Mouse (Mus musculus): Measurements from ENCODE around the gene Wdfy1. TPM values are rescaled to one million over a fixed set of nuclear protein-coding genes. Genes with fewer than 3 reads are reported as not detected.
A peak's percentile ranks its signal among the peaks of the same experiment; 100 is the strongest.

Gene Wdfy1
- total RNA-seq (2021) = 10 to 100 TPM; 37.7 to 42.9 TPM

DNA sequence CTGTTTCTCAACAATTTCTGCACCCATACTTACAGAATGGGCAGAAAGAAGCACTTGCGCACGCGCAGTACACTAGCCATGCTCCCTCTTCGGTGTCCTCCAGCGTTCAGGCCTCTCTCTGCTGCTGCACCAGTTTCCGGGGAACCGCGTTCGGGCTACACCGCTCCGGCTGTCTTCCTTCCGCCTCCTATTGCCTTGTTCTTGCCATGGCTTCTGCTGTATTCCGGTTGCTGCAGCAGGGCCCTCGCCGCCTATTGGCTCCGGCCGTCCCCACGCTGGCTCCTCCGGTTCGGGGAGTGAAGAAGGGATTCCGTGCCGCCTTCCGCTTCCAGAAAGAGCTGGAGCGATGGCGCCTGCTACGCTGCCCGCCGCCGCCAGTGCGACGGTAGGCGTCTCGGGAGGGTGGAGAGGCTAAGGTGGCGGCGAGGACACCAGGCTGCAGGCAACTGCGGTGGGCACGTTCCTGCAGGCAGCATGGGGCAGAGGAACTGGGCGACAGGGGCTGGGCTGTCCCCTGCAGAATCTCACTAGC, at the start of gene Wdfy1, which contains the start of gene Mrpl44:
Wdfy1 (minus strand) TSS at position 217 of the 532 bp plus-strand sequence.
Mrpl44 (plus strand) TSS at position 92 of the 532 bp plus-strand sequence.
- intact Hi-C loops (cut with DNase I) = no loop called here

DNA sequence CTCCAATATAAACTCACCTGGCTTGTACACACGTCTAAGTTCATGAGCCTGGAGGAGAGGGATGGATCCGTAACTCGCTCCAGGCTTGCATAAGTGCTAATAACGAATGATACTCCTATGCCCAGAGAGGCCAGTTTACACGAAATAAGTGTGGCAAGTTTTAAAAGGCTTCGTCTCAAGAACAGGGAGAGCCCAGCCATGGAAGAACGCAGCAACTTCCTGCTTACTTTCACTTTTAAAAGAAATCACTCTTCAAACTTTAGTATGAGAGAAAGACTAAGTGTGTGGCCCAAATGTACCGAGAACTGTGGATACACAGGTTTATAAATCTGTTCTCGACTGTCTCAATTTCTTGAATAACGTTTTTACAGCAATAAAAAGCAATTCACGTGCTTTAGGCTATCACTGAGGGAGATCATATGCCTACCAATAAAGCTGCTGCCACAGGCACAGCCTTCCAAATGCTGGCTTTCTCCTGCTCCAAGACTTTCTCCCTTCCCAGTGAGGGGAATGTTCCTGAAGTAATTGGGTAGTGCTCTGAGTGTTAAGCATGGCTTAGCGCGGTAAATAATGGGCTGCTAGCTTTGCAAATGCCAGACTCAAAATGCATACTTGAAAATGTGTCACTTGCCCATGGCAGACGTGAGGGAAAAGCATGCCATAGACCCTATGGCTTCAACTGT, 48.1 kb upstream of the Wdfy1 start:
- intact Hi-C loops (cut with DNase I) = no loop called here
- peak in 1 of 2 experiments; percentile 27 for DNase-seq (ENCODE audit: low spot score in 2 of 2)

More for the DNA sequence above, at the start of gene Wdfy1, which contains the start of gene Mrpl44:
- peak; percentile 99 for DNase-seq (ENCODE audit: low spot score in 2 of 2)

DNA sequence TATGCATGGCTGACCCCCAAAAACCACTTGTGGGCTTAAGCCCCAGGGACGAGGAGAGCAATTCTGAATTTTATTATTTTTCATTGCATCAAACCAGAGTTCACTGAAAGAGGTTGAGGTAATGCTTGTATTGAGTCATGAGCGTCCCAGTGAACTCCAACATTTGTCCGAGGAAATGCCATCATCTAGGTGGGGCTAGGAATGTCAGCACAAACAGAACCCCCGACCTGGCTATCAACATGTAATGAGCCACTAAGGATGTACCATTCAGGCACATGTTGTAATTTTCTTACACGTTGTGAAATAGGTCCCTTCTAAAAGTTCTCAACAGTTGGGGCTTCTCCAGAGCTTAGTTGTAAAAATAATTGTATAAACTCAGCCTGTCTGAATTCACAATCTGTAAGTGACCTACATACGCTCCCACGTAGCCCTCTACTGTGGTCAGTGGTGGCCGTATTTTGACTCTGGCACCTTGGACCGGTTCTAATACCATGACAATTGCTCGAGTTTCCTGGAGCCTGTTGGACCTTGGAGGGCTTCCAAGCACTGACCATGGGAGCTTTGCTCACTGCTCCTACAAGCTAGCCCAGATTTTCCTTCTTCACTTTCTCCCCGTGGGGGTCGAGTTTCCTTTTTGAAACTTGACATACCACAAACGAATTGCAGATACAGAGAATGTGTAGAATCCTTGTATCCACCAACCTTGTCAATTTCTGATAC, 47.0 kb upstream of the Wdfy1 start:
- intact Hi-C loops (cut with DNase I) = no loop called here
- DNase-seq (ENCODE audit: low spot score in 2 of 2) = peak; percentile 23 to 31

DNA sequence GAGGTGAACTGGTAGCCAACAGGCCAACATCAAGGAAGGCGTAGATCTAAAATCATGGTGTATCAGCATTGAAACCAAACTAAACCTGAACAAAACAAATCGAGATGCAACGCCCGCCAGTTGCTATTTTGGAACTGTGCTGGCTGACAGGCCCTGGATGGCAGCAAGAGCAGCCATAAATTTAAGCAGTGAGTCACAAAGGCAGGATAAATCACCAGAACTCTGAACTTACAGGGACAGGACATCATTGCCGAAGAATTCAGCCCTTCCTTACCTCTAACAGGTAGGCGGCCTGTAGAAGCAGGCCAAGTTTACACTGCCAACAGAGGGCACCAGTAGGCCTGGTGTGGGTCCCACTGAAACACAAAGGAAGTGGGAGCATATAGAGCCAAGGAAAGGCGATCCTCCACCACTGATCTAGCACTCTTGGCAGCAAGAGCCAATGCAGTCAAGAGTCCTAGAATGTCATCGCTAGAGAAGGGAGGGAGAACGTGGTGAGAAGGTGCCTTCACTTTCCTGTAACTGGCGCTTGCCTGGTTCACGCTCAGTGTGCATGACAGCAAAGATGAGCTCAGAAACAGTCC, 43.4 kb upstream of the Wdfy1 start:
- intact Hi-C loops (cut with DNase I) = no loop called here
- peak in 1 of 2 experiments; percentile 22 for DNase-seq (ENCODE audit: low spot score in 2 of 2)

DNA sequence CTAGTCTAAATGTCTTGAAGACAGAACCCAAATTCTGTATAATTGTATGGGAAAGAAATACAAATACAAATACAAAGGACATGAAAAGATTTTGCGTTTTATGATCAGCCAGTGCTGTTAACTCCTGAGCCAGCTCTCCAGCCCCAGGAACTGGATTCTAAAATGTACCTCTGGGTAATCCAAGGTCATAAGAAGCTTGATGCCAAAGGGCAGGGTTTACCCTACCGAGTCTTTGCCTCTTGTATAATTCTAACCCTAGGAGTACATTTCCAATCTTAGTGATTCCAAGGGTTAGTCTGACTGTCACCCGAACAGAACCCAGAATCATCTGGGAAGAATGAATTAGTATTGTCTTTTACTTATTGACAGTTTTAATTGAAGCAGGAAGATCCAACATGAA, 39.5 kb upstream of the Wdfy1 start:
- intact Hi-C loops (cut with DNase I) = no loop called here
- DNase-seq (ENCODE audit: low spot score in 2 of 2) = no peak

DNA sequence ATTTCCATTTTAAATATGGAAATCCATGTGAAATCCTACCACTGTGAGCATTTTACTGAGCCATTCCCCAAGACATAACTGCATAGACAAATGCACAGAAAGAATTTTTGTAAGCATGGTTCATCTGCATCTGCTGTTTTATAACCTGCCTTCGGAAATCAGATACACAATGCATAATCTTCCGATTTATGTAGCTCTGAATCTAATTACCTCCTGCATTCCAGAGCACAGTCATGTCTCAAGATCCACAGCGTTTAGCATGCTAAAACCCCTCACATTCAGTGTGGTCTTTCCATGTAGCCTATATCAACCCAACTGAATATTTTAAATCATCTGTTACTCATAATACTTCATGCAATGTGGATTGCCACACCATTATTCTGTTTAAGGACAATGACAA, 33.5 kb upstream of the Wdfy1 start:
- intact Hi-C loops (cut with DNase I) = no loop called here
- no peak for DNase-seq (ENCODE audit: low spot score in 2 of 2)

DNA sequence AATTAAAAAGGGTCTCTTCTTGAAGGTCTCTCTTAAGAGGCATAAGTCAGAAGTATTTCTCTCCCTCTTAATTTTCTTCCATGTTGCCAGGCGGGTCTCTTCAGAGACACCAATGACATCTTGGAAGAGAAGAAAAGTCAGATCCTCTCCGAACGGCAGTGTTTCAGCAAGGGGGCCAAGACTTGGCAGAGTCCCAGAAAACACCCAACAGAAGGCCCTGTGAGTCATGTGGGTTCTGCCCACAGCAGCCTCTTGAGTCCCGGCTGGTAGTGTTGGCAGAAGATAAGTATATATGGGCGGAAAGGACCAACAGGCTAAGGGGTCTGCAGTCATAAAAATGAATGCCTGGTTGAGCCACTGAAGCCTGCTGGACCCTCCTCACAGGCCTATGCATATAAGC, 30.9 kb upstream of the Wdfy1 start:
- intact Hi-C loops (cut with DNase I) = no loop called here
- peak in 1 of 2 experiments; percentile 33 for DNase-seq (ENCODE audit: low spot score in 2 of 2)

DNA sequence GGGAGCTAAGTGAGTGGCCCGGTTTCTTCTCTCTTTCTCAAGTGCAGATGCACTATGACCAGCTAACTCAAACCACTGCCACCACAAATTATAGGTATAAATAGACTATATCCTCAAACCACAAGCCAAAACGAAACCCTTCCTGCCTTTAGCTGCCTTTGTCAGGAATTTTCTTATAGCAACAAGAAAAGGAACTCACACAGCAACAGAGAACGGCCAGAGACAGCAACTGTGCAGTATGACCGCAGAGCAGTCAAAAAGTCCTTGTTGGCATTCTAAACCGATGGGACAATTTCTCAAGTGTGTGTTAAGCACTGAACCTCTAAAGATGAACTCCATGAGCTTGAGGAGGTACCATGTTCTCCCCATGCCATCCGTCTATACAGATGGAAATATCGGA, 27.7 kb upstream of the Wdfy1 start:
- DNase-seq (ENCODE audit: low spot score in 2 of 2) = no peak
- intact Hi-C loops (cut with DNase I) = no loop called here

DNA sequence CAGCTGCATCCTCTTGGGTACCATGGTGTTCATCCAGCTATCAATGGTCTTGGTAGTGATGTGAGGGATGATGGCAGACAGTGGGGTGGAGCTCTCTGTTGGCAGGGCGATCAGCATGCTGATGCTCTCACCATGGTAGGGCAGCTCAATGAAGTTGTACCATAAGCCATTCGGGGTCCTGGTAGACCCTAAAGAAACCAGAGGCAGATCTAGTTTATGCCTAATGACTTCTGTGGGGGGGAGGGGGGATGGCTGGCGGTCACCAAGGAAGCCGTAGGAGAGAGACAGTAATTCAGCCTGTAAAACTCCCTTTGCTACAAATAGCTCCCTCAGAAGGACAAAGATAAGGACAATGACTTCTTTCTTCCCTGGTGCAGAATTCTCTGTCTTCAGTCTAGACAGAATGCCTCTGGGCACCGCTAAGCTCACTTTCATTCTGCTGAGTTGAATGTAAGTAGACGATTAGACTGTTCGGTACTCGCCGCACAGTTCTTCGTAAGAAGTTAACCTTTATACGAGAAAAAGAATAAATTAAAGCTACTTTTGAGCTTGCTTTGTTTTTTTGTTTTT, 27.0 kb upstream of the Wdfy1 start:
- no peak for DNase-seq (ENCODE audit: low spot score in 2 of 2)
- intact Hi-C loops (cut with DNase I) = no loop called here

DNA sequence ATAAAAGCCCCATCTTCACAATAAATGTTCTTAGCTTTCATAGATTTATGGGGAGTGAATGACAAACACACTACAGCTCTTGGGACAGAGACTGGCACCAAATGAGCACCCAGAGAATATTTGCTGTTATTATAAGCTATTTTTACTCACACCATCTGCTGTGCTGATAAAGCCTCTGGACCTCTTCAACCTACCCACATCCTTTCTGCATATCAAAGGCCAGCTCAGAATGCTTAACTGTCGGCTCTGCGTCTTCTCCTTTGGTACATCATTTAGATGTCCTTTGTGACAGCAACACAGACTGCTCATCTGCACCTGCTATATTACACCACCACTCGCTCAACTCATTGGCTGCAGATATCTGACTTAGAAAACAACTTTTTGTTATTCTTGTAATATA, 21.1 kb upstream of the Wdfy1 start:
- DNase-seq (ENCODE audit: low spot score in 2 of 2) = no peak
- intact Hi-C loops (cut with DNase I) = no loop called here

DNA sequence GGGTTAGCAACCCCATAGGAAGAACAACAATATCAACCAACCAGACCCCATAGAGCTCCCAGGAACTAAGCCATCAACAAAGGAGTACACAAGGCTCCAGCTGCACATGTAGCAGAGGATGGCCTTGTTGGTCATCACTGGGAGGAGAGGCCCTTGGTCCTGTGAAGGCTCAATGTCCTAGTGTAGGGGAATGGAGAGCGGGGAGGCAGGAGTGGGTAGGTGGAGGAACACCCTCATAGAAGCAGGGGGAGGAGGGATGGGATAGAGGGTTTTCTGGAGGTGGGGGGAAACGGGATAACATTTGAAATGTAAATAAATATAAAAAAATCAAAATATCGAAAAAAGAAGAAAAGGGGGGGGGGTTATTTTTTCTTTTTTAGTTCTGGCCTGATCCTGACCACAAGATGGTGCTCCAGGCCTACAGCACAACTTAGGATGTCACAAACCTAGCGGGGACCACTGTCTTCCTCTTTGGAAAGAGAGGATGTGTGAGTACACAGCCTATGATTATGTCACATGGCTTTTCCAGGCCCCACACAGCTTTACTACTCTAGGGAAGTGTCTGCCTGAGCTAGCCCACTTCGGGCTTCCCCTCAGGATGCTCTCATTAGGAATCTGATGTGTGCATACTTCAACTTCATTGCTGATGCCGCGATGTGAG, 10.5 kb upstream of the Wdfy1 start:
- intact Hi-C loops (cut with DNase I) = loop anchor here (1.0 to 10.0 kb wide), 4 partner anchors 320 to 1518 kb away; no protein-coding TSS in a partner anchor
- peak; percentile 36 to 55 for DNase-seq (ENCODE audit: low spot score in 2 of 2)

DNA sequence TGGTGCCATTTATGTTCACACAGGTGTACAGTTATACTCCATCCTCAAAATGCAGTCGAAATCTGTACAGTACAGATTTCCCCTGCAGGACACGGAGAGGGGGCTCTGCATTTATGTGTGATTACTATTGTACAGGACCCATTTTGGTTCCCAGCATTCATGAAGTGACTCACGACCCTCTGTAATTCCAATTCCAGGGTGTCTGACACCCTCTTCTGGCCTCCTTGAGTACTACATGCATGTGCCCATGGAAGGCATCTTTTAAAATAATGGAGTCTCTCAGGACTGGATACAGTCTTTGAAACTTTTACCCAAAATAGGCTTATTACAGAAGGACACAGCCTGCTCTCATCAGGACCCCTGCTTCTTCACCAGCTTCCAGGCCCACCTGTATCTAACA, 6.5 kb upstream of the Wdfy1 start:
- intact Hi-C loops (cut with DNase I) = loop anchor here (10.0 kb wide), 1 partner anchor 1522 kb away; no protein-coding TSS in a partner anchor
- DNase-seq (ENCODE audit: low spot score in 2 of 2) = no peak

DNA sequence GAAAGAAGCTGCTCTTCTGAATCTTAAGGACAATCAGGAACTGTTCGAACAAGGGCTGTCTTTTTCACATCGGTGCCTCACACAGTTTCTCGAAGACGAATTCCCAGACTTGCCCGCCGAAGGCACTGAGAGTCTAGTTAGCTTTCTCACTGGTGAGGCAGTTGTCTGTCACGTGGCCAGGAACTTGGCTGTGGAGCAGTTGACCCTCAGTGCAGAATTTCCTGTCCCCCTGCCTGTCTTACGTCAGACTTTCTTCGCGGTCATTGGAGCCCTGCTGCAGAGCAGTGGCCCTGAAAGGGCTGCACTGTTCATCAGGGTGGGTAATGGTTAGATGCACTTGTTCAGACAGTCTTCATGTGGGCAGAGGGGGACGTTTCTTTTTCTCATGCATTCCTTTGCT, 2.1 kb upstream of the Wdfy1 start:
- no peak for DNase-seq (ENCODE audit: low spot score in 2 of 2)
- intact Hi-C loops (cut with DNase I) = no loop called here

DNA sequence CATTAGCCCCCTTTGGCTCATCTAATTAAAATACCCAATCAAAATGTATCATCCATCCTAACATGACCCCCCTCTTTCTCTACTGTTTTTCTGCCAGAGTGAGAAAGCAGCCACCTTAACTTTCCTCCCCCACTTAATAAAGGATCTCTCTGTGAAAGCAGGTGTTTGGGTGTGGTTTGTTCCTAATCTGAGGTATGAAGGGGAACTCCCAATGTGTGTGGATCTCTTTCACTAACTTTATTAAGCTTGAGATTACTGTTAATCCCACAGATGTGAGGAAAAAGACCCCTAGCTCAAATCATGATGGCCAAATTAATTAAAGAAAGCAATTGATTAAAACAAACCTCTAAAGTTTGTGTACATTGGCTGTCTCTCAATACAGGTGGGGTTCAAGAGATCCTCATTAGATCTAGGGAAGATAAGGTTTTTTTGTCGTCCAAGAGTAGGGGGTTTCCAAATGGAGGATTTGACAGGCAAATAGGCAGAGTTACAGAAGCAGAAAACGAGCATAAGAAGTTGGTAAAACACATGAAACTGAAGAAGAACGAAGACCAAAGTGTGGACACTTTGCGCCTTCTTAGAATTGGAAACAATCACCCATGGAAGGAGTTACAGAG, 1.7 kb downstream of the Wdfy1 start:
- intact Hi-C loops (cut with DNase I) = no loop called here
- no peak for DNase-seq (ENCODE audit: low spot score in 2 of 2)

DNA sequence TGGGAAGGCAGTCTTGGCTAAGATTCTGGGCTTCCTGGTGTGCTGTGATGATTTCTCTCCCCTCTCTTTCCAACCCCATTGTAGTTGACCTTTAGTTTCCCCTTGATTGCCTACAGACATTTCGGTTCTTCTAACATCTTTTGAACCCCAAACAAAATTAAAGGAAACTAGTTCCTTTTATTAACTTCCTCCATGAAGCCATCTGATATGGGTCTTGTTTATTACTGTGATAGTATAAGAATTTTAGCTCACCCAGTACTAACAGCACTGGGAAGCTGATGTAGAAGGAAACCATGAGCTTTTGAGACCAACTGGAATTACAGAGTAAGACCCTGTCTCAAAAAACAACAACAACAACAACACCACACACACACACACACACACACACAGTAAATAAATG, 7.7 kb downstream of the Wdfy1 start:
- intact Hi-C loops (cut with DNase I) = no loop called here
- DNase-seq (ENCODE audit: low spot score in 2 of 2) = no peak

DNA sequence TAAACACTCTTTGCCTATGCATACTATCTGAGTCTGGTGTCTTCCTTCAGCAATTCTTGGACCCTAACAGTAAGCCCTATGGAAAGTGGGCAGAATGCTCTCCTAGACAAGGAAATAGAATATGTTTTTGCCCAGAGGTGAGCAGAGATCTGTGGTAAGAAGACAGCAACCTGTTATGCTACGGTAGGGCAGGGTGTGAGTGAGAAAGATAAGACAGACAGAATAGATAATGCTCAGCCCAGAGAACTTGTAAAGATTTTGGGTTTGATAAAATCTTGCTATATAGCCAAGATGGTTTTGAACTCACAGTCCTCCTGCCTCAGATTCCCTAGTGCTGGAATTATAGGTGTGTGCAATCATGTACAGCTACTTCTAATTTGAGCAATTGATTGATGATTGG, 11.5 kb downstream of the Wdfy1 start:
- intact Hi-C loops (cut with DNase I) = loop anchor here (5.0 kb wide), 1 partner anchor 62 kb away; no protein-coding TSS in a partner anchor
- no peak for DNase-seq (ENCODE audit: low spot score in 2 of 2)

DNA sequence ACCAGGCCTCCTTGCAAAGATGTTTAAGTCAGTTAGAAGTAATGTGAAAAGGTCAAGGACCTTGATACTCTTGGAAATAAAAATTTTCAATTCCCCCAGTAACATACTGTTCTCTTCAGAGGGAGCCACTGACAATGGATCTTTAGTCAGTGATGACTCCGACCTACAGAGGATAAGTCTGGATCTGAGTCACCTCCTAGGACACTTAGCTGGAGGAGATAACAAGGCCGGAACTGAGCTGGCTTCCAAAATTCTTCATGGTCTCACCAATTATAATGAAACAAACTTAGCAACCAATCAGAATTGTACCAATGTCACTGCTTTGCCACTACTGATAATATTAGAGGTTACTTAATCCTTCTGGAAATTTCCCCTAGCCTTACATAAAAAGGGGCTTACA, 11.9 kb downstream of the Wdfy1 start:
- DNase-seq (ENCODE audit: low spot score in 2 of 2) = no peak
- intact Hi-C loops (cut with DNase I) = loop anchor here (5.0 kb wide), 1 partner anchor 62 kb away; no protein-coding TSS in a partner anchor

DNA sequence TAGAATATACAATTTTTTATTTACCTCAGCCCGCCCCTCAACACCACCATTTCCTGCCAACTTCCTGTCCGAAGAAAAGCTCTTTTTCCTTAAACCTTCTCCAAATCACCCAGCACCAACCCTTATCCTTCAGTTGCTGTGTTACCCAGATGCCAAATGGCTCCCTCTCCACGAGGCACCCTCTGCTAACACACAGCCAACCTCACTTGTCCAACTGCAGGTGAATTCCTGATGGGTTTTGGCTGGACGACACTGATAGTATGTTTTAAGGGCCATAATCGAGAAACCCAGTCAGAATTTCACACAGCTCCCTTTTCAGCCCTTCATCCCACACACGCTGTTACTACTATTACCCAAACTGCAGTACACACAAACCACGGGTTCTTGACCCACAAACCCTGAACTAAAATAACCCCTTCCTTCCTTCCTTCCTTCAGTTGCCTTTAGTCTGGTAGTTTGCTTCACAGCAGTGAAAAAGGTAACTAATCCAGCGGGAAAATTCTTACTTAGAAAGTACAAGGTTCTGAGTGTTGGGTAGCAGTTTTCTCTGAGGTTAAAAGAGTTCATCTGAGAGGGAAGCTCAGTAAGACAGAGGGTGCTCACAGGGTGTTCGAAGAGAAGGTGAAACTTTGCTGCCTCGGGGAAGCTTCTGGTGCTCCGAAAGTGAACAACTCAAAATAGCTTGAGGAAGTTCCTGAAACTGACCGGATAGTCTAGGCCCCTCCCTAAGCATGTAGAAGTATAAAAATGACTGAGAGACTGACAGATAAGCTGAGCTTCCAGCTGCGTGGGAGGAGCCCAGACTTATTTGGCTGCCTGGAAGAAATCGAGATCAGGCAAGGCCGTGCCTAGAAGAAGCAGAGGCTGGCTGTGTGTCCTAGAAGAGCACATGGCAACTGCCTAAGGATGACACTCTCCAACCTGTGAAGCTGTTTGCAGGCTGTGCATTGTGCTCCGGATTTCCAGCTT, 13.4 kb downstream of the Wdfy1 start:
- DNase-seq (ENCODE audit: low spot score in 2 of 2) = no peak
- intact Hi-C loops (cut with DNase I) = loop anchor here (5.0 kb wide), 1 partner anchor 60 kb away; no protein-coding TSS in a partner anchor

Measured in left cerebral cortex, postnatal 25 days (tissue).